Comparison of ENCODE assay signal across 16 mouse cellular contexts in genomic region chr2:51935921-51936320, GRCm38 (mm10). TPM values are rescaled to one million over a fixed set of nuclear protein-coding genes. Genes with fewer than 3 reads are reported as not detected.
DNase-seq lines count a peak whose midpoint lies in the region; ATAC-seq and TF ChIP-seq lines count a peak whose summit lies in the region.
"Had no signal": no experiment of that assay in that cellular context is flagged by ENCODE, and none has a peak within 500 bp of the region (broad histone marks: within the 10 kb centered on the region; RNA-seq: fewer than 3 reads in every experiment).

No protein-coding gene starts in this region.

- H3K27me3 ChIP-seq in erythroblast, embryonic 14.5 days (ENCODE audit: control insufficient read depth): no peaks in the 10 kb centered on the region
- no peaks in the 10 kb centered on the region for H3K27me3 ChIP-seq in liver, embryonic 16.5 days (ENCODE audit: control insufficient read depth, insufficient read depth, low read depth, low read length)

- no peak overlapping the region; the same call in 1 of the 2 replicates for H3K9ac ChIP-seq in liver, embryonic 16.5 days (ENCODE audit: low read depth, low read length)
- H3K9ac ChIP-seq: midbrain, embryonic 12.5 days had no signal

- peaks cover 17% of the 10 kb centered on the region for H3K36me3 ChIP-seq in erythroblast, embryonic 14.5 days (ENCODE audit: control insufficient read depth)
- H3K36me3 ChIP-seq in liver, embryonic 16.5 days (ENCODE audit: control insufficient read depth, insufficient read depth): peaks cover 5% of the 10 kb centered on the region
- H3K36me3 ChIP-seq: midbrain, embryonic 12.5 days had no signal

- intact Hi-C loops in left cerebral cortex, adult 2 months (cut with DNase I): no loop called here

- H3K4me3 ChIP-seq in erythroblast, embryonic 14.5 days (replicated peaks): peak overlapping the region; percentile 70
- H3K4me3 ChIP-seq in liver, embryonic 16.5 days (ENCODE audit: low read depth, low read length): no peak overlapping the region
- no peak overlapping the region for H3K4me3 ChIP-seq in left cerebral cortex, adult 2 months

- WGBS in liver, embryonic 16.5 days (ENCODE audit: insufficient replicate concordance): 76% methylated on average over 7 of the region's 7 CpGs

- H3K4me2 ChIP-seq in liver, embryonic 16.5 days (ENCODE audit: low read depth, low read length): 0 out of 2 replicates have a peak overlapping the region, but pooled peaks have one; percentile 73

- H3K4me1 ChIP-seq in erythroblast, embryonic 14.5 days (ENCODE audit: control insufficient read depth): peaks cover 70% of the 10 kb centered on the region
- peaks cover 49% of the 10 kb centered on the region for H3K4me1 ChIP-seq in liver, embryonic 16.5 days (ENCODE audit: control insufficient read depth, low read depth, low read length)

- no peak for TF ChIP-seq CTCF in left cerebral cortex, adult 2 months (IDR thresholded peaks at IDR 0.05)

- ATAC-seq in erythroblast, adult 5-6 weeks (replicated peaks; ENCODE audit: low FRiP score, poor library complexity, severe bottlenecking): no peak
- peak; percentile 13 for ATAC-seq in activated CD4-positive, CD25-positive, alpha-beta regulatory T cell, adult 4 months
- no peak for ATAC-seq in liver, embryonic 16.5 days (ENCODE audit: low read depth)
- ATAC-seq: hindbrain, postnatal 0 days had no signal

- peaks cover under 1% of the 10 kb centered on the region for H3K9me3 ChIP-seq in erythroblast, embryonic 14.5 days (ENCODE audit: control insufficient read depth, low read length)
- no peaks in the 10 kb centered on the region for H3K9me3 ChIP-seq in liver, embryonic 16.5 days (replicated peaks; ENCODE audit: control insufficient read depth, low read length)
- H3K9me3 ChIP-seq: midbrain, embryonic 12.5 days had no signal

- DNase-seq in A20 (ENCODE audit: low read depth, low spot score): peak; percentile 20
- no peak for DNase-seq in layer of hippocampus, adult 18-20 months (ENCODE audit: low spot score in 2 of 2)
- DNase-seq in left cerebral cortex, adult 2 months (ENCODE audit: extremely low spot score in 1 of 2, low spot score in 2 of 2): no peak
- DNase-seq in left cerebral cortex, adult 8-10 months (ENCODE audit: low spot score in 2 of 2): no peak
- DNase-seq: adrenal gland, postnatal 25 days; gastrocnemius, postnatal 10 days; heart, postnatal 36 days; lung, postnatal 36 days; right cerebral cortex, adult 18-20 months; spleen, adult 18-20 months had no signal

- no peak overlapping the region for H3K27ac ChIP-seq in liver, embryonic 16.5 days (ENCODE audit: low read length)
- no peak overlapping the region for H3K27ac ChIP-seq in left cerebral cortex, adult 2 months
- H3K27ac ChIP-seq: hindbrain, postnatal 0 days; midbrain, embryonic 12.5 days had no signal

RNA-seq across cellular contexts. Expression of gene Rbm43, which starts 1.0 kb away (rescaled TPM):
- 0.46 and 0.74 TPM in 2 replicates for polyA plus RNA-seq in erythroblast, embryonic 14.5 days (2012)
- total RNA-seq in erythroblast, adult 5-6 weeks (2015; ENCODE audit: low replicate concordance): 13.3 and 25.7 TPM in 2 replicates
- 12.5 and 16.9 TPM in 2 replicates for total RNA-seq in erythroblast, adult 5-6 weeks (2017; ENCODE audit: low replicate concordance)
- polyA plus RNA-seq in activated CD4-positive, CD25-positive, alpha-beta regulatory T cell, adult 4 months (2017; shearing (Covaris generic)): 10 to 100 TPM; 39.0 to 45.0 TPM
- 17.8 and 20.8 TPM in 2 replicates for polyA plus RNA-seq in liver, embryonic 16.5 days (2015; fragmentation: Nextera tagmentation; extraction: Ambion mirVana)
- total RNA-seq in layer of hippocampus, adult 18-20 months (2021): 10 to 100 TPM; 20.7 to 21.8 TPM
- 10 to 100 TPM; 15.4 to 15.6 TPM for total RNA-seq in left cerebral cortex, adult 2 months (2021)
- 10 to 100 TPM; 17.6 to 21.1 (median 20.2) TPM for total RNA-seq in left cerebral cortex, adult 8-10 months (2022)

RNA-seq across cellular contexts. Expression of gene Nmi, which starts 37.4 kb away (rescaled TPM):
- not detected in 2 replicates for polyA plus RNA-seq in erythroblast, embryonic 14.5 days (2012)
- total RNA-seq in erythroblast, adult 5-6 weeks (2015; ENCODE audit: low replicate concordance): 2.3 and 17.1 TPM in 2 replicates
- 10.8 and 30.0 TPM in 2 replicates for total RNA-seq in erythroblast, adult 5-6 weeks (2017; ENCODE audit: low replicate concordance)
- polyA plus RNA-seq in activated CD4-positive, CD25-positive, alpha-beta regulatory T cell, adult 4 months (2017; shearing (Covaris generic)): 100 to 1,000 TPM; 177 to 205 TPM
- 9.4 and 10.3 TPM in 2 replicates for polyA plus RNA-seq in liver, embryonic 16.5 days (2015; fragmentation: Nextera tagmentation; extraction: Ambion mirVana)
- total RNA-seq in layer of hippocampus, adult 18-20 months (2021): 1 to 10 TPM; 3.9 to 4.2 TPM
- 1 to 10 TPM; 2.5 to 3.3 TPM for total RNA-seq in left cerebral cortex, adult 2 months (2021)
- total RNA-seq in left cerebral cortex, adult 8-10 months (2022): 1 to 10 TPM; 3.1 to 3.6 (median 3.2) TPM
